In the genomic region with DNA sequence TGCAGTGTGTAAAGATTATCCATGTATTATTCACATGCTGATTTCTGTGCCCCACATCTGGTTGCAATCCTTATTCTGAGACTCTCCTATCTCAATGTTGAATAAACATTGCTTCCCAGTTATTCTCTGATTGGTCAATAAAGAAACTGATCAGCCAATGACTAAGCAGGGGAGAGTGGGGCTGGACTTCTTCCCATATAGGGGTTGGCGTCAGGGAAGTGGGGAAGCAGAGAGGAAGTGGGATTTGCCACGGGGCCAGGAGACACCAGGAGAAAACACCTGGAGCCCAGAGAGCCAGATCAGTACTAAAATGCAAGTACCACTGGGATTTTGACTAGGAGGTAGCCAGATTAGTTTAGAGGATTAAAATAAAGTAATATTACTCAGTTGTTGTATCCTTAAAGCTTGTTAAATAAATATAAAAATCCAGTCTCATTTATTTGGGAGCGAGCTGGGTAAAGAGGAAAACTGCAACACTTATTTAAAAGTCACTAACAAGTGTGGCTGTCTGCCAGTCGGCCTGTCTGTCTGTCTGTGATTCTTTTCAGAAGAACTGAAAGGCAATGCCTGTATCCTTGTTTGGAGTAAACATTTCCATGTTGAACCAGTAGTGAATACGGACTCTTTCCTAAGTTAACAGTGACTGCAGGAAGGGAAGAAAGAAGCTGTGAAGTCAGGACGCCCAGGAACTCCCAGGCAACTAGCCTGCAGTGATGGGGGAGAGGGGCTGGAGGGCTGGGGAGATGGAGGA, we compare ENCODE assay signal across 7 mouse cellular contexts. TPM values are rescaled to one million over a fixed set of nuclear protein-coding genes. Genes with fewer than 3 reads are reported as not detected.
DNase-seq lines count a peak whose midpoint lies in the region; ATAC-seq lines count a peak whose summit lies in the region.

No protein-coding gene starts in this region.

- WGBS in embryonic facial prominence, embryonic 14.5 days = 28% methylated on average over 6 of the region's 6 CpGs
- 21% methylated on average over 6 of the region's 6 CpGs for WGBS in limb, embryonic 15.5 days

- peak; percentile 89 for ATAC-seq in embryonic facial prominence, embryonic 14.5 days (ENCODE audit: low read depth)
- ATAC-seq in limb, embryonic 15.5 days (ENCODE audit: insufficient number of reproducible peaks, low FRiP score, low TSS enrichment, low read depth) = 0 out of 2 replicates have a peak, but pooled peaks have one; percentile 58
- no peak for ATAC-seq in frontal cortex, adult (ENCODE audit: low TSS enrichment)
- ATAC-seq in cerebellum, adult (ENCODE audit: insufficient number of reproducible peaks, low FRiP score, low TSS enrichment) = no peak

- peaks cover 4% of the 10 kb centered on the region; the same call in 1 of the 2 replicates for H3K4me1 ChIP-seq in embryonic facial prominence, embryonic 14.5 days (ENCODE audit: control insufficient read depth, insufficient read depth, low read length)
- peaks cover 2% of the 10 kb centered on the region; the same call in 1 of the 2 replicates for H3K4me1 ChIP-seq in limb, embryonic 15.5 days

- H3K36me3 ChIP-seq in embryonic facial prominence, embryonic 14.5 days (ENCODE audit: control insufficient read depth, insufficient read depth, low read length) = no peaks in the 10 kb centered on the region
- H3K36me3 ChIP-seq in limb, embryonic 15.5 days = no peaks in the 10 kb centered on the region

- peak overlapping the region; percentile 37 for H3K4me2 ChIP-seq in embryonic facial prominence, embryonic 14.5 days (ENCODE audit: low read depth, low read length)
- H3K4me2 ChIP-seq in limb, embryonic 15.5 days = peak overlapping the region; percentile 24; the same call in 1 of the 2 replicates

- H3K4me3 ChIP-seq in embryonic facial prominence, embryonic 14.5 days (ENCODE audit: low read depth, low read length) = peak overlapping the region; percentile 23
- H3K4me3 ChIP-seq in limb, embryonic 15.5 days = peak overlapping the region; percentile 20

- peak overlapping the region; percentile 34; the same call in 1 of the 2 replicates for H3K9ac ChIP-seq in embryonic facial prominence, embryonic 14.5 days (ENCODE audit: low read depth, low read length)
- H3K9ac ChIP-seq in limb, embryonic 15.5 days = no peak overlapping the region

- peak overlapping the region; percentile 28 for H3K27ac ChIP-seq in embryonic facial prominence, embryonic 14.5 days (replicated peaks; ENCODE audit: low read depth, low read length)
- 0 out of 2 replicates have a peak overlapping the region, but pooled peaks have one; percentile 9 for H3K27ac ChIP-seq in limb, embryonic 15.5 days

- no peaks in the 10 kb centered on the region for H3K27me3 ChIP-seq in embryonic facial prominence, embryonic 14.5 days (replicated peaks; ENCODE audit: control insufficient read depth, insufficient read depth, low read length)
- no peaks in the 10 kb centered on the region for H3K27me3 ChIP-seq in limb, embryonic 15.5 days

- DNase-seq in ovary, adult 18-20 months (ENCODE audit: low spot score) = peak; percentile 45
- no peak for DNase-seq in ovary, postnatal 14 days (ENCODE audit: low spot score)
- DNase-seq in embryonic facial prominence, embryonic 14.5 days (ENCODE audit: low spot score) = peak; percentile 79
- no peak for DNase-seq in right cerebral cortex, postnatal 25 days

- H3K9me3 ChIP-seq in embryonic facial prominence, embryonic 14.5 days (ENCODE audit: control insufficient read depth, low read length) = no peaks in the 10 kb centered on the region
- no peaks in the 10 kb centered on the region for H3K9me3 ChIP-seq in limb, embryonic 15.5 days

RNA-seq across cellular contexts. Expression of gene Caprin1, which starts 19.9 kb away (rescaled TPM):
- polyA plus RNA-seq in embryonic facial prominence, embryonic 14.5 days (2014; fragmentation: Nextera tagmentation; extraction: Ambion mirVana) = 300 and 335 TPM in 2 replicates
- 231 and 235 TPM in 2 replicates for polyA plus RNA-seq in limb, embryonic 15.5 days (2015; fragmentation: Nextera tagmentation; extraction: Ambion mirVana)

RNA-seq across cellular contexts. Expression of gene Nat10, which starts 56.2 kb away (rescaled TPM):
- 21.9 and 22.5 TPM in 2 replicates for polyA plus RNA-seq in embryonic facial prominence, embryonic 14.5 days (2014; fragmentation: Nextera tagmentation; extraction: Ambion mirVana)
- 23.9 and 25.2 TPM in 2 replicates for polyA plus RNA-seq in limb, embryonic 15.5 days (2015; fragmentation: Nextera tagmentation; extraction: Ambion mirVana)

Comparison
In these comparisons a context has a peak if more than half of its experiments do, and no peak if none do; other contexts are left out.
1. DNase-seq: peak in ovary, adult 18-20 months (single experiment) and embryonic facial prominence, embryonic 14.5 days (single experiment); none in ovary, postnatal 14 days (single experiment) and right cerebral cortex, postnatal 25 days (single experiment).
2. ATAC-seq: peak in embryonic facial prominence, embryonic 14.5 days (single experiment) and limb, embryonic 15.5 days (single experiment); none in frontal cortex, adult (single experiment) and cerebellum, adult (single experiment).